Mouse (Mus musculus) CH12.LX (cell line): ENCODE data around the gene Olfr827. TPM values are rescaled to one million over a fixed set of nuclear protein-coding genes. Genes with fewer than 3 reads are reported as not detected.
A peak's percentile ranks its signal among the peaks of the same experiment; 100 is the strongest.

Experiments used
- DNase-seq: peaks from one replicate; pipeline ENCODE4 v3.0.0-alpha.2; 2013; ENCODE audit errors: extremely low read depth
- H3K27ac ChIP-seq: 2 replicates; pipeline ENCODE4 v1.5.1; 2012; ENCODE audit warnings: low read depth, mild to moderate bottlenecking, control low read depth, moderate library complexity; ENCODE audit not compliant: insufficient read depth
- H3K27me3 ChIP-seq: replicated peaks from 2 replicates; pipeline ENCODE3; 2012; ENCODE audit warnings: inconsistent platforms
- H3K36me3 ChIP-seq, 2 experiments: replicated peaks in 1 of 2; 2 replicates each; pipeline versions ENCODE3 to v1.6.1; 2012; ENCODE audit warnings: inconsistent platforms in 1 of 2, low read length in 1 of 2, mild to moderate bottlenecking in 1 of 2, mixed read lengths in 1 of 2, moderate library complexity in 1 of 2; ENCODE audit not compliant: control insufficient read depth in 1 of 2, insufficient read depth in 1 of 2
- H3K4me1 ChIP-seq, 2 experiments: 2 replicates each; pipeline ENCODE4 v1.6.1; 2012; ENCODE audit warnings: inconsistent platforms in 1 of 2, moderate library complexity in 1 of 2; ENCODE audit not compliant: insufficient read depth in 2 of 2, control insufficient read depth in 1 of 2
- H3K4me2 ChIP-seq: 2 replicates; pipeline ENCODE4 v1.6.1; 2012; ENCODE audit warnings: low read depth, mild to moderate bottlenecking, control low read depth; ENCODE audit not compliant: poor library complexity, insufficient read depth, severe bottlenecking
- H3K4me3 ChIP-seq, 3 experiments: fragments of 150-350 bp in 1 of 3; sonication (generic) in 1 of 3; replicated peaks in 1 of 3; 2 replicates each; pipeline versions ENCODE3 to v1.5.1; 2011 to 2012; ENCODE audit warnings: low read depth in 2 of 3, low read length in 2 of 3, mild to moderate bottlenecking in 2 of 3, moderate library complexity in 2 of 3, control low read depth in 1 of 3, improper control_type of control experiment in 1 of 3, inconsistent platforms in 1 of 3, mixed read lengths in 1 of 3; ENCODE audit not compliant: poor library complexity in 1 of 3
- H3K79me2 ChIP-seq: replicated peaks from 2 replicates; pipeline ENCODE4 v1.6.1; 2012; ENCODE audit warnings: mild to moderate bottlenecking, moderate library complexity; ENCODE audit not compliant: control insufficient read depth, poor library complexity, insufficient read depth, severe bottlenecking; ENCODE audit errors: extremely low read depth
- H3K9ac ChIP-seq: 2 replicates; pipeline ENCODE4 v1.6.1; 2012; ENCODE audit warnings: low read depth, mild to moderate bottlenecking, control low read depth, moderate library complexity; ENCODE audit not compliant: insufficient read depth
- H3K9me3 ChIP-seq: replicated peaks from 2 replicates; pipeline ENCODE3; 2012; ENCODE audit warnings: low read length, inconsistent platforms, mixed read lengths
- CHD2 ChIP-seq: IDR thresholded peaks from 2 replicates; pipeline ENCODE4 v1.6.1; 2011; ENCODE audit warnings: low read length, improper control_type of control experiment
- E2F4 ChIP-seq: IDR thresholded peaks from 2 replicates; pipeline ENCODE4 v1.6.1; 2011; ENCODE audit warnings: low read depth, low read length, improper control_type of control experiment; ENCODE audit not compliant: insufficient replicate concordance
- ELF1 ChIP-seq: IDR thresholded peaks from 2 replicates; pipeline ENCODE4 v1.6.1; 2014; ENCODE audit warnings: low read depth, mild to moderate bottlenecking, inconsistent platforms, low read length, improper control_type of control experiment
- EP300 ChIP-seq: IDR thresholded peaks from 2 replicates; pipeline ENCODE4 v1.6.1; 2011; ENCODE audit warnings: low read length, improper control_type of control experiment
- ETS1 ChIP-seq: conservative IDR thresholded peaks from 2 replicates; pipeline ENCODE4 v1.6.1; 2012; ENCODE audit warnings: low read depth, mild to moderate bottlenecking, inconsistent platforms, low read length, improper control_type of control experiment, moderate library complexity
- GABPA ChIP-seq: IDR thresholded peaks from 2 replicates; pipeline ENCODE4 v1.6.1; 2012; ENCODE audit warnings: low read depth, low read length, improper control_type of control experiment, inconsistent platforms; ENCODE audit not compliant: insufficient replicate concordance
- HCFC1 ChIP-seq: IDR thresholded peaks from 2 replicates; pipeline ENCODE4 v1.6.1; 2012; ENCODE audit warnings: low read depth, mild to moderate bottlenecking, inconsistent platforms, low read length, improper control_type of control experiment
- IRF4 ChIP-seq: IDR thresholded peaks from 2 replicates; pipeline ENCODE4 v1.6.1; 2014; ENCODE audit warnings: low read depth, mild to moderate bottlenecking, inconsistent platforms, low read length, improper control_type of control experiment
- JUN ChIP-seq: IDR thresholded peaks from 2 replicates; pipeline ENCODE4 v1.6.1; 2011; ENCODE audit warnings: low read depth, mild to moderate bottlenecking, low read length, improper control_type of control experiment, moderate library complexity; ENCODE audit not compliant: insufficient read depth
- JUND ChIP-seq: conservative IDR thresholded peaks from 2 replicates; pipeline ENCODE4 v1.6.1; 2011; ENCODE audit warnings: low read depth, low read length, improper control_type of control experiment
- KAT2A ChIP-seq: IDR thresholded peaks from 2 replicates; pipeline ENCODE4 v1.6.1; 2012; ENCODE audit warnings: low read length, improper control_type of control experiment, inconsistent platforms; ENCODE audit not compliant: insufficient replicate concordance
- MEF2A ChIP-seq: IDR thresholded peaks from 2 replicates; pipeline ENCODE4 v1.6.1; 2014; ENCODE audit warnings: low read depth, mild to moderate bottlenecking, inconsistent platforms, low read length, improper control_type of control experiment, borderline replicate concordance
- MXI1 ChIP-seq: IDR thresholded peaks from 2 replicates; pipeline ENCODE4 v1.6.1; 2011; ENCODE audit warnings: mild to moderate bottlenecking, low read depth, low read length, improper control_type of control experiment
- MYC ChIP-seq: IDR thresholded peaks from 2 replicates; pipeline ENCODE4 v1.6.1; 2011; ENCODE audit warnings: low read depth, mild to moderate bottlenecking, improper control_type of control experiment, low read length
- NRF1 ChIP-seq: IDR thresholded peaks from 2 replicates; pipeline ENCODE4 v1.6.1; 2014; ENCODE audit warnings: low read depth, mild to moderate bottlenecking, inconsistent platforms, low read length, improper control_type of control experiment, moderate library complexity
- PAX5 ChIP-seq: IDR thresholded peaks from 2 replicates; pipeline ENCODE4 v1.6.1; 2012; ENCODE audit warnings: low read length, inconsistent platforms, mixed read lengths
- POLR2A ChIP-seq: IDR thresholded peaks from 2 replicates; pipeline ENCODE4 v1.6.1; 2011; ENCODE audit warnings: low read depth, mild to moderate bottlenecking, improper control_type of control experiment, low read length
- RCOR1 ChIP-seq: conservative IDR thresholded peaks from 2 replicates; pipeline ENCODE4 v1.6.1; 2012; ENCODE audit warnings: low read depth, mild to moderate bottlenecking, inconsistent platforms, low read length, improper control_type of control experiment
- SIN3A ChIP-seq: IDR thresholded peaks from 2 replicates; pipeline ENCODE4 v1.6.1; 2012; ENCODE audit warnings: low read length, improper control_type of control experiment, inconsistent platforms
- SMC3 ChIP-seq: IDR thresholded peaks from 2 replicates; pipeline ENCODE4 v1.6.1; 2011; ENCODE audit warnings: low read depth, low read length, improper control_type of control experiment
- TBP ChIP-seq: conservative IDR thresholded peaks from 2 replicates; pipeline ENCODE4 v1.6.1; 2011; ENCODE audit warnings: low read depth, low read length, improper control_type of control experiment
- TCF12 ChIP-seq: IDR thresholded peaks from 2 replicates; pipeline ENCODE4 v1.6.1; 2014; ENCODE audit warnings: low read depth, mild to moderate bottlenecking, inconsistent platforms, low read length, improper control_type of control experiment
- UBTF ChIP-seq: IDR thresholded peaks from 2 replicates; pipeline ENCODE4 v1.6.1; 2012; ENCODE audit warnings: low read depth, mild to moderate bottlenecking, inconsistent platforms, low read length, improper control_type of control experiment, moderate library complexity
- USF1 ChIP-seq: IDR thresholded peaks from 2 replicates; pipeline ENCODE4 v1.6.1; 2014; ENCODE audit warnings: low read depth, mild to moderate bottlenecking, inconsistent platforms, low read length, improper control_type of control experiment
- USF2 ChIP-seq: conservative IDR thresholded peaks from 2 replicates; pipeline ENCODE4 v1.6.1; 2011; ENCODE audit warnings: low read depth, low read length, improper control_type of control experiment
- ZC3H11A ChIP-seq: IDR thresholded peaks from 2 replicates; pipeline ENCODE4 v1.6.1; 2012; ENCODE audit warnings: low read depth, mild to moderate bottlenecking, inconsistent platforms, low read length, improper control_type of control experiment
- ZMIZ1 ChIP-seq: IDR thresholded peaks from 2 replicates; pipeline ENCODE4 v1.6.1; 2012; ENCODE audit warnings: low read depth, mild to moderate bottlenecking, inconsistent platforms, low read length, improper control_type of control experiment
- ZNF384 ChIP-seq: IDR thresholded peaks from 2 replicates; pipeline ENCODE4 v1.6.1; 2012; ENCODE audit warnings: low read depth, low read length, improper control_type of control experiment, inconsistent platforms
- dilution Hi-C: fragments of 300-500 bp; cut with MboI; formaldehyde crosslinking; loops from 2 replicates; pipeline ENCODE4 v1.14.3; 2020; ENCODE audit warnings: low sequenced_read_pairs; ENCODE audit not compliant: extremely low pct_unique_long_range_greater_than_20kb, extremely low pct_ligation_motif_present
- in situ Hi-C: fragments of 300-500 bp; cut with MboI; formaldehyde crosslinking; loops from 3 replicates; pipeline ENCODE4 v1.14.3; 2019; ENCODE audit warnings: low sequenced_read_pairs, low pct_ligation_motif_present, low pct_unique_long_range_greater_than_20kb, mixed read lengths
- polyA plus RNA-seq: library from polyadenylated mRNA; unstranded; fragments of >175 nt; gene quantifications from 2 replicates; pipeline ENCODE4 v1.2.1, GENCODE M21; 2012; ENCODE audit warnings: low read depth; ENCODE audit not compliant: insufficient read length
- total RNA-seq, 2 experiments: library from RNA; depleted of rRNA; stranded (reverse); fragments of 300-350 nt in 1 of 2; fragments of >200 nt in 1 of 2; gene quantifications; 2 replicates each; pipeline ENCODE4 v1.2.3; 2012 to 2014

Olfr827 gene
- total and polyA plus RNA-seq, 3 experiments: not detected

DNA sequence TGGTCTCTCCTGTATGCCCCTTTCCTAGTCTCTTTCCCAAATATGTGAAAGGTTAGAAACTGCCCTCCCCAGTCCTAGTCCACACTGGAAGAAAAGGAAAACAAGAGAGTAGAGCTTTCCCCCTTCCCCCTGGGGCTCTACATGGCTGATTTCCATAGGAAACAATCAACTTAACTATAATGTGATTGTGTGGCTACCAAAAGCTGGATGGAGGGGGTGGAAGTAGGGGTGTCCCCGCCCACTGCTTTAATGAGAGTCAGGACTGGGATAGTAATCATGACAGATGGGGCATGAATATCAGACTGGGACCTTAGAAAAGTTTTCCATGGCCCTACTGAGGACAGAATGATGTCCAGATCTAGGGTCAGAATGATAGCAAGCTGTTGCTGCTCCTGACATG is 20.4 kb upstream of the Olfr827 start:
- no peak overlapping the region for H3K4me3 ChIP-seq
- H3K9ac ChIP-seq: no peak overlapping the region
- H3K9me3 ChIP-seq: no peaks in the 10 kb centered on the region
- DNase-seq: no peak
- H3K27ac ChIP-seq: no peak overlapping the region
- in situ Hi-C loops: no loop called here
- no peak for TF ChIP-seq TBP
- no peak for TF ChIP-seq USF1
- TF ChIP-seq ZMIZ1: no peak
- no peak for TF ChIP-seq TCF12
- no peak for TF ChIP-seq UBTF
- no peak for TF ChIP-seq EP300
- TF ChIP-seq JUN: no peak
- TF ChIP-seq JUND: no peak
- no peaks in the 10 kb centered on the region for H3K36me3 ChIP-seq
- no peak overlapping the region for H3K4me2 ChIP-seq
- peaks cover 0 to 7% of the 10 kb centered on the region in 2 experiments; a peak in 2 of 4 replicates for H3K4me1 ChIP-seq
- dilution Hi-C loops: no loop called here
- no peaks in the 10 kb centered on the region for H3K79me2 ChIP-seq
- no peaks in the 10 kb centered on the region for H3K27me3 ChIP-seq

DNA sequence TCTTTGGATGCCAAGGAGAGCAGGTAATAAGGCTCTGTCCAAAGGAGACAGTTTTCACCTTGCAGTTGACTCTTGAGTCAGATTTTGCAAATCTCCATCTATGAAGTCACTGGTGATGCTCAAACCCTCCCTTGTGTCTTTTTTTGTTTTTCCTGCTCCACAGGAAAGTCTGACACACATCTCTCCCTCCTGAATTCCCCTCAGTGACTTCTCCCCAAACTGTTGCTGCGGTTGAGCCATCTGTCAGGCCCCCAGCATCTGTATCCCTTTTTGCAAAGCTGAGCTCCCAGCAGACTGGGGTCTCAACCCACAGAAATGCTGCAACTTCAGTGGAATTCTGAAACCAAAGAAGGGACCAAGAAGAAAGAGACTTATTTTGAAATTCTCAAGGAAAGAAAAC is 17.9 kb upstream of the Olfr827 start:
- dilution Hi-C loops: no loop called here
- DNase-seq: peak; percentile 10

GRCm38 (mm10) chr10:130229584-130229983 is 15.4 kb upstream of the Olfr827 start:
- peak; percentile 65 for DNase-seq
- H3K4me1 ChIP-seq: peaks cover 0 to 7% of the 10 kb centered on the region in 2 experiments; a peak in 2 of 4 replicates
- H3K27me3 ChIP-seq: no peaks in the 10 kb centered on the region
- dilution Hi-C loops (no loop called here), in situ Hi-C loops (loop anchor here (5.0 kb wide), 1 partner anchor 68 kb away; no protein-coding TSS in a partner anchor)
- no peak overlapping the region for H3K4me3 ChIP-seq
- no peaks in the 10 kb centered on the region for H3K36me3 ChIP-seq
- no peaks in the 10 kb centered on the region for H3K9me3 ChIP-seq
- H3K79me2 ChIP-seq: no peaks in the 10 kb centered on the region
- H3K9ac ChIP-seq: no peak overlapping the region
- H3K27ac ChIP-seq: no peak overlapping the region
- no peak overlapping the region for H3K4me2 ChIP-seq
- no peak for TF ChIP-seq MEF2A
- TF ChIP-seq RCOR1: no peak
- TF ChIP-seq HCFC1: no peak
- TF ChIP-seq SMC3: peak; percentile 66
- no peak for TF ChIP-seq E2F4
- TF ChIP-seq NRF1: no peak
- no peak for TF ChIP-seq SIN3A
- peak; percentile 16; the same call in 1 of the 2 replicates for TF ChIP-seq ZC3H11A
- no peak for TF ChIP-seq PAX5
- no peak for TF ChIP-seq USF2
- TF ChIP-seq CHD2: no peak; the same call in 1 of the 2 replicates
- TF ChIP-seq TBP: no peak
- no peak for TF ChIP-seq JUND
- TF ChIP-seq POLR2A: no peak
- TF ChIP-seq IRF4: no peak
- TF ChIP-seq USF1: no peak
- no peak for TF ChIP-seq MYC
- no peak for TF ChIP-seq GABPA
- TF ChIP-seq MXI1: no peak
- TF ChIP-seq ZNF384: no peak

More for the DNA sequence above, 17.9 kb upstream of the Olfr827 start:
- TF ChIP-seq ELF1: no peak
- peak; percentile 28; the same call in 1 of the 2 replicates for TF ChIP-seq ETS1
- no peak for TF ChIP-seq IRF4
- peak; percentile 51 for TF ChIP-seq EP300
- TF ChIP-seq KAT2A: no peak
- Histone ChIP-seq H3K4me3 (no peak overlapping the region), H3K79me2 (no peaks in the 10 kb centered on the region), H3K9ac (no peak overlapping the region), H3K36me3 (no peaks in the 10 kb centered on the region), H3K4me2 (no peak overlapping the region), H3K27me3 (no peaks in the 10 kb centered on the region), H3K4me1 (peaks cover 0 to 7% of the 10 kb centered on the region in 2 experiments; a peak in 2 of 4 replicates), H3K27ac (no peak overlapping the region), H3K9me3 (no peaks in the 10 kb centered on the region)
- in situ Hi-C loops: no loop called here
